Mouse (Mus musculus): ENCODE measurements around the gene Spata6. TPM values are rescaled to one million over a fixed set of nuclear protein-coding genes. Genes with fewer than 3 reads are reported as not detected.

Spata6 gene
- polyA plus RNA-seq, 1 experiment from 2014 or later, result 30.7 TPM

GRCm38 (mm10) chr4:111866701-111867100 lies 146.9 kb downstream of the Spata6 start:
- Histone ChIP-seq H3K9me3 (replicated peaks) (no peaks in the 10 kb centered on the region), H3K9ac (no peak overlapping the region), H3K4me3 (replicated peaks) (no peak overlapping the region), H3K4me2 (no peak overlapping the region), H3K27ac (no peak overlapping the region), H3K36me3 (no peaks in the 10 kb centered on the region), H3K4me1 (no peaks in the 10 kb centered on the region), H3K27me3 (no peaks in the 10 kb centered on the region)
- ATAC-seq (replicated peaks; ENCODE audit: low FRiP score), result no peak
- 88% methylated on average over 5 of the region's 5 CpGs for WGBS

GRCm38 (mm10) chr4:111867743-111868401 lies 148.1 kb downstream of the Spata6 start:
- H3K27ac ChIP-seq, result no peak overlapping the region
- no peaks in the 10 kb centered on the region for H3K4me1 ChIP-seq
- no peak overlapping the region for H3K4me2 ChIP-seq
- no peak for ATAC-seq (replicated peaks; ENCODE audit: low FRiP score)
- no peaks in the 10 kb centered on the region for H3K36me3 ChIP-seq
- H3K9ac ChIP-seq, result no peak overlapping the region
- H3K9me3 ChIP-seq (replicated peaks), result no peaks in the 10 kb centered on the region
- WGBS, result 72% methylated on average over 2 of the region's 2 CpGs
- H3K4me3 ChIP-seq (replicated peaks), result no peak overlapping the region
- H3K27me3 ChIP-seq, result no peaks in the 10 kb centered on the region

Other genes with a start within 250 kb of the Spata6 start
- gene Slc5a9, start 182.9 kb downstream of the Spata6 start, polyA plus RNA-seq (2015; fragmentation: Nextera tagmentation; extraction: Ambion mirVana), result 1.5 and 3.0 TPM in 2 replicates
- not detected in 2 replicates for gene Skint8, start 199.4 kb downstream of the Spata6 start, polyA plus RNA-seq (2015; fragmentation: Nextera tagmentation; extraction: Ambion mirVana)